In genomic region chr11:67381833-67382232, GRCm38 (mm10) we compare ENCODE assay signal across 16 mouse cellular contexts.
DNase-seq lines count a peak whose midpoint lies in the region.
"Had no signal": no experiment of that assay in that cellular context is flagged by ENCODE, and none has a peak within 500 bp of the region (broad histone marks: within the 10 kb centered on the region; RNA-seq: fewer than 3 reads in every experiment).

No protein-coding gene starts in this region.

- DNase-seq in adrenal gland, postnatal 36 days = peak; percentile 13 to 31
- DNase-seq in adrenal gland, adult 8-10 months = no peak
- peak; percentile 41 for DNase-seq in lung, postnatal 10 days
- no peak for DNase-seq in lung, postnatal 36 days
- DNase-seq in kidney, postnatal 14 days = peak; percentile 24
- DNase-seq in natural killer cell, adult 2 months (ENCODE audit: low spot score in 2 of 2) = no peak
- DNase-seq in frontal cortex, postnatal 25 days (ENCODE audit: low spot score in 2 of 2) = no peak
- DNase-seq: cerebellum, adult 8-10 months; cerebellum, postnatal 25 days; gastrocnemius, adult 2 months; gastrocnemius, postnatal 36 days; heart, adult 2 months; heart, postnatal 10 days; right cerebral cortex, postnatal 4 days; thymus, adult 2 months; thymus, postnatal 36 days had no signal

Comparison
In these comparisons a context has a peak if more than half of its experiments do, and no peak if none do; other contexts are left out.
1. DNase-seq: peak in adrenal gland, postnatal 36 days (2 of 2), lung, postnatal 10 days (single experiment) and kidney, postnatal 14 days (single experiment); none in adrenal gland, adult 8-10 months (single experiment), lung, postnatal 36 days (single experiment), natural killer cell, adult 2 months (0 of 2) and frontal cortex, postnatal 25 days (0 of 2).